Mouse (Mus musculus): ENCODE data around the gene Cphx1.
"Not testable (repeated sequence)": the region's sequence is repeated elsewhere in the genome, so short reads cannot be mapped to it uniquely, and the experiment has no call there.

The Cphx1 gene

GRCm38 (mm10) chr14:25938004-25938403 is at the start of gene Cphx1:
Gene Cphx1 (plus strand): TSS chr14:25938304.
- not testable (repeated sequence) for DNase-seq

- not testable (repeated sequence) for DNase-seq
These were observed 43.5 kb upstream of the Cphx1 start for GRCm38 (mm10) chr14:25894566-25894965.

- not testable (repeated sequence) for DNase-seq
These were observed 42.4 kb upstream of the Cphx1 start for GRCm38 (mm10) chr14:25895686-25896085.

- not testable (repeated sequence) for DNase-seq
These were observed 35.1 kb upstream of the Cphx1 start, which contains the start of gene Plac9a for GRCm38 (mm10) chr14:25903000-25903399. Gene Plac9a (minus strand): TSS chr14:25903100.

GRCm38 (mm10) chr14:25905243-25905642 is 32.9 kb upstream of the Cphx1 start:
- not testable (repeated sequence) for DNase-seq

GRCm38 (mm10) chr14:25907272-25907671 is 30.8 kb upstream of the Cphx1 start:
- DNase-seq: not testable (repeated sequence)

- DNase-seq: not testable (repeated sequence)
These were observed 29.1 kb upstream of the Cphx1 start for GRCm38 (mm10) chr14:25908976-25909375.

- DNase-seq: not testable (repeated sequence)
These were observed 19.5 kb upstream of the Cphx1 start for GRCm38 (mm10) chr14:25918427-25919170.

- DNase-seq: not testable (repeated sequence)
These were observed 11.1 kb upstream of the Cphx1 start for GRCm38 (mm10) chr14:25926814-25927561.

- DNase-seq: not testable (repeated sequence)
These were observed 10.6 kb upstream of the Cphx1 start, which contains the start of gene Tmem254a for GRCm38 (mm10) chr14:25927562-25927881. Gene Tmem254a (minus strand): TSS chr14:25927672.

- DNase-seq: not testable (repeated sequence)
These were observed 1.1 kb upstream of the Cphx1 start for GRCm38 (mm10) chr14:25936867-25937630.

- not testable (repeated sequence) for DNase-seq
These were observed 19.8 kb downstream of the Cphx1 start for GRCm38 (mm10) chr14:25957861-25958260.

GRCm38 (mm10) chr14:25978371-25979241 is 40.5 kb downstream of the Cphx1 start, which contains the start of gene Duxbl1:
Gene Duxbl1 (plus strand): TSS chr14:25978577.
- DNase-seq: not testable (repeated sequence)

GRCm38 (mm10) chr14:25979242-25979941 is 41.3 kb downstream of the Cphx1 start:
- not testable (repeated sequence) for DNase-seq

GRCm38 (mm10) chr14:25981880-25982279 is 43.8 kb downstream of the Cphx1 start:
- not testable (repeated sequence) for DNase-seq
